Mouse (Mus musculus) CH12.LX (cell line): ENCODE measurements around the gene Sema5b.

ENCODE experiments used
- CHD1 ChIP-seq: IDR thresholded peaks from 2 replicates; pipeline ENCODE4 v1.6.1; 2012; ENCODE audit warnings: low read depth, low read length, improper control_type of control experiment, inconsistent platforms
- CHD2 ChIP-seq: IDR thresholded peaks from 2 replicates; pipeline ENCODE4 v1.6.1; 2011; ENCODE audit warnings: low read length, improper control_type of control experiment
- CTCF ChIP-seq, 2 experiments: IDR thresholded peaks in 1 of 2; conservative IDR thresholded peaks in 1 of 2; 2 replicates each; pipeline ENCODE4 v1.5.1; 2011 to 2012; ENCODE audit warnings: low read depth in 2 of 2, low read length in 2 of 2, improper control_type of control experiment in 1 of 2, inconsistent platforms in 1 of 2, mild to moderate bottlenecking in 1 of 2, moderate library complexity in 1 of 2
- E2F4 ChIP-seq: IDR thresholded peaks from 2 replicates; pipeline ENCODE4 v1.6.1; 2011; ENCODE audit warnings: low read depth, low read length, improper control_type of control experiment; ENCODE audit not compliant: insufficient replicate concordance
- EP300 ChIP-seq: IDR thresholded peaks from 2 replicates; pipeline ENCODE4 v1.6.1; 2011; ENCODE audit warnings: low read length, improper control_type of control experiment
- MAFK ChIP-seq: IDR thresholded peaks from 2 replicates; pipeline ENCODE4 v1.6.1; 2011; ENCODE audit warnings: low read length, improper control_type of control experiment; ENCODE audit not compliant: insufficient replicate concordance
- NRF1 ChIP-seq: IDR thresholded peaks from 2 replicates; pipeline ENCODE4 v1.6.1; 2014; ENCODE audit warnings: low read depth, mild to moderate bottlenecking, inconsistent platforms, low read length, improper control_type of control experiment, moderate library complexity
- POLR2A ChIP-seq: IDR thresholded peaks from 2 replicates; pipeline ENCODE4 v1.6.1; 2011; ENCODE audit warnings: low read depth, mild to moderate bottlenecking, improper control_type of control experiment, low read length
- RCOR1 ChIP-seq: conservative IDR thresholded peaks from 2 replicates; pipeline ENCODE4 v1.6.1; 2012; ENCODE audit warnings: low read depth, mild to moderate bottlenecking, inconsistent platforms, low read length, improper control_type of control experiment
- USF2 ChIP-seq: conservative IDR thresholded peaks from 2 replicates; pipeline ENCODE4 v1.6.1; 2011; ENCODE audit warnings: low read depth, low read length, improper control_type of control experiment
- ZMIZ1 ChIP-seq: IDR thresholded peaks from 2 replicates; pipeline ENCODE4 v1.6.1; 2012; ENCODE audit warnings: low read depth, mild to moderate bottlenecking, inconsistent platforms, low read length, improper control_type of control experiment

GRCm38 (mm10) chr16:35691606-35692005 is 150.7 kb downstream of the Sema5b start:
- no peak for TF ChIP-seq CTCF (conservative IDR thresholded peaks at IDR 0.05 in 1 of 2, IDR thresholded peaks at IDR 0.05 in 1 of 2; ENCODE audit: low read depth in 2 of 2, low read length in 2 of 2)
- TF ChIP-seq CHD1 = no peak
- TF ChIP-seq ZMIZ1 = no peak
- no peak for TF ChIP-seq POLR2A
- no peak for TF ChIP-seq EP300
- no peak for TF ChIP-seq CHD2
- TF ChIP-seq MAFK = no peak
- no peak for TF ChIP-seq E2F4
- TF ChIP-seq USF2 = no peak
- TF ChIP-seq NRF1 = no peak
- no peak for TF ChIP-seq RCOR1
